Mouse (Mus musculus): ENCODE data around the gene Rgs6. TPM values are rescaled to one million over a fixed set of nuclear protein-coding genes. Genes with fewer than 3 reads are reported as not detected.

Rgs6 gene
- total RNA-seq, 2 experiments from 2014 or later = 0.61 to 0.75 TPM

DNA sequence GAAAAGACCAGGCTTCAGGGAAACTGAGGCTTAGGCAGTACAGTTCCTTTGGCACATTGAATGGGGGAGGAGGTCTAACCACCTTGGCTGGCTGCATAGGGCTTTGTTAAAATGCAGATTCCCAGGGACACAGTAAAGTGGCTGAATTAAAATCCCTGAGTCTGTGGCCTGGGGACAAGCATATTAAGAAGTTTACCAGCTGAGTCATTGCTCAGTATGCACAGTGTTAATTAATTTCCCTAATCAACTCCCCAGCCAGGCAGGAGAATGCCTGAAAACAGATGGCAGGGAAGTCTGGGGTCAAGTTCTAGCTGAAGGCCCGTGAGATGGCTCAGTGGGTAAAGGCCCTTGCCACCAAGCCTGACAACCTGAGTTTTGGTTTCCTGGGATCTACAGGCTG is 15.2 kb downstream of the Rgs6 start:
- intact Hi-C loops (cut with DNase I) = no loop called here
- no peak overlapping the region for H3K27ac ChIP-seq
- DNase-seq = no peak
- no peak overlapping the region for H3K4me3 ChIP-seq
- TF ChIP-seq CTCF (IDR thresholded peaks at IDR 0.05) = no peak

DNA sequence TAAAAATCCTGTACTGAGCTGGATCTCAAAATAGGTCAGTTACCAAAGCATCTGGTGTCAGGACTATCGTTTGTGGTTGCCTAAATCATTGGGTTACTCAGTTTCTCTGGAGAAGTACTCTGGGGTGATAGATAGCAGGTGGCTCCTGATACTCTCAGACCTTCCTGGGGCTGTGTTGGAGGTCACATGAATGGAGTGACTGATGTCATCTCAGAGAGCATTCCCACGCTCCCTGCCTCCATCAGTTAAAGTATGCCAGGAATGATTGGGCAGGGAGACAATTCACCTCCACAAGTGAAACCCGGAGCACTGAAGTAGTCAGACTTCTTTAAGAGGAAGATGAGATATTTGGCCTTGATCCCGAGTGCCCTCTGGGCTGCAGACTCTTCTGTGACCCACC is 15.9 kb downstream of the Rgs6 start:
- intact Hi-C loops (cut with DNase I) = no loop called here

DNA sequence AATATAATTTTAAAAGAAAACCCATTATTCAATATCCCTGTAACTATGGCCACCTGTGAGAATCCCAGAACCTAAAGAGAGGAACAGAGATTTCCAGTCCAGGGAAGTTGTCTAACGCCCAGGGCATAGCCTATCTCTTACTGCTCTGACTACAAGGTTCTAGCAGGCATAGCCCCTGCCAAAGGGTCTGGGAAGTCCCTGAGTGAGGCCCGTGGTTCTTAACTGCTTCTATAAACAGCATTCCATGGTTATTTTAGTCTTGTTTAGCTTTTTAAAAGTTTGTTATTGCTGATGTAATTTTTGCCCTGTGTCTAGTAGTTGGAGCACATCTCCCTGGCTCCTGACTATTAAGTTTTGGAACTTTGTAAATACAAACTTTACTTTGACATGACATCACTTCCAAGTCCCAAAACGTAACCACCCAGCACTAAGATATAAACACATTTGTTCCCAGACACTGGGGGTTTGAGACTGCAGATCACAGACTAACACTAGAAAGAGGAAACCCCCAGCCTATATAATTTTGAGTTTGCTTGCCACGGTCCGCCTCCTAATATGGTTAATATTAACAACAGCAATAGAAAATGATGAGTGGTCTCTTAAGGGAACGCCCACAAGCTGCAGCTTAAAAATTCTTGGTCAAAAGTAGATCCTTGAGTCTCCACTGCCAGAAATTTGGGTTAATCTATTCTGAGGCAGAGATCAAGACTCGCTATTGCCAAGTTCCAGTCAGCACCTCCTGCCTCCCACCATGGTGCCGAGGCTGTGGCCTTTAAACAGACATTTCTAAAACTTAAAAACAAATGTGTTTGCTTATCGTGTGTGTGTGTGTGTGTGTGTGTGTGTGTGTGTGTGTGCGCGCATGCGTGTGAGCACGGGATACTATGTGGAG is 24.9 kb downstream of the Rgs6 start:
- intact Hi-C loops (cut with DNase I) = no loop called here
- Histone ChIP-seq H3K27ac (0 out of 2 replicates have a peak overlapping the region, but pooled peaks have one; percentile 24), H3K4me3 (no peak overlapping the region)
- TF ChIP-seq CTCF (IDR thresholded peaks at IDR 0.05) = no peak
- DNase-seq = no peak

More for the DNA sequence above, 15.9 kb downstream of the Rgs6 start:
- DNase-seq = no peak
- Histone ChIP-seq H3K4me3 (no peak overlapping the region), H3K27ac (no peak overlapping the region)
- no peak for TF ChIP-seq CTCF (IDR thresholded peaks at IDR 0.05)

DNA sequence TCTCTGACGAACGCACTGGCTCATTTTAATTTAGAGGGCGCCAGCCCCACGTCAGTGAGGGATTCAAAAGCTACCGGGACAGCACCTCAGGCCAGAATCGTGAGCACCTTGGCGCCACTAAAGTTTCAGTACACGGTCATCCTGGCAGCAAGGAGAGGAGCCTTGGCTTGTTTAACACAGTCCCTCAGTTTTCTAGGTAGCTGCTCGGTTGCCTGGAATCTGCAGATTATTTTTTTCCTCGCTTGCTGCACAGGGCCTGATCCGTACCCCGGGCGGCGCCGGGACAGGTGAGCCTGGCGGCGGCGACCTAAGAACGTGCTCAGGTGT is 28.4 kb downstream of the Rgs6 start:
- peak overlapping the region; percentile 82 for H3K4me3 ChIP-seq
- DNase-seq = no peak
- no peak overlapping the region; the same call in 1 of the 2 replicates for H3K27ac ChIP-seq
- intact Hi-C loops (cut with DNase I) = no loop called here
- no peak for TF ChIP-seq CTCF (IDR thresholded peaks at IDR 0.05)

DNA sequence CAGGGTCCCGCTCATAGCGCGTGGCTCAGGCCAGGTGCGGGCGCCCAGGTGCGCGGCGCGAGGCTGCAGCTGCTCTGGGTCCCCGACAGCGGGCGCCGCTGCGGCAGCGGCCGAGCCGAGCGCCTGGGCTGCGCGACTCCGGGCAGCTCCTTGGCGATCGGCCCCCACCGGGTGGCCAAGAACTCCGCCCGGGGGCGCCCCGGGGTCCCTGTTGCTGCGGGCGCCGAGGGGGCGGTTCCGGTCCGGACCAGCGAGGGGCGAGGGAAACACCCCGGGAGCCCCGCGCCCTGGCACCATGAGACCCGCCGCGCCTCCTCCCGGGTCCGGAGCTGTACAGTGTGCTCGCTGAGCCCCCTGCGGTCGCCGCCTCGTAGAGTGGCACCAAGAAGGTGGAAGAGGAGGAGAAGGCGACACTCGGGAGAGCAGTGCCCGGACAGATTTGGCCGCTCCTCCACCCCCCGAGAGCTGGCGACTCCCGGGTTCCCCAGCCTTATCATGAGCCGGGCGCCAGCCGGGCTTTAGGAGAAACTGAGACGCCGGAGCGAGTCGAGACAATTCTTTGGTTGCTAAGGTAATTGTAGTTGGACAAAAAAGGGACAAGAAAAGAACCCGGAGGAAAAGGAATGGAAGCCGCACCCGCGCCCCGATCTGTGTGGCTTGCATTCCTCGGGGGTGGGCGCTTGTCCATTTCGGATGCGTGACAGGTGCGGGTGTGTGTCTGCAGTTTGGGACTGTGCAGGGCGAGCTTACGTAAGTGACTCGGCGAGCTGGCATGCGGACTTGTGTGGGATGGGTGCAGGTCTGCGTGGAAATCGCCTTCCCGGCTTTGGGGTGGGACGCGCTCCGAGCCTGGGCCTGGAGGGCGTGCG is 29.0 kb downstream of the Rgs6 start:
- Histone ChIP-seq H3K4me3 (peak overlapping the region; percentile 82), H3K27ac (peak overlapping the region; percentile 70)
- peak; percentile 53 for TF ChIP-seq CTCF (IDR thresholded peaks at IDR 0.05)
- peak; percentile 63 for DNase-seq
- intact Hi-C loops (cut with DNase I) = no loop called here

DNA sequence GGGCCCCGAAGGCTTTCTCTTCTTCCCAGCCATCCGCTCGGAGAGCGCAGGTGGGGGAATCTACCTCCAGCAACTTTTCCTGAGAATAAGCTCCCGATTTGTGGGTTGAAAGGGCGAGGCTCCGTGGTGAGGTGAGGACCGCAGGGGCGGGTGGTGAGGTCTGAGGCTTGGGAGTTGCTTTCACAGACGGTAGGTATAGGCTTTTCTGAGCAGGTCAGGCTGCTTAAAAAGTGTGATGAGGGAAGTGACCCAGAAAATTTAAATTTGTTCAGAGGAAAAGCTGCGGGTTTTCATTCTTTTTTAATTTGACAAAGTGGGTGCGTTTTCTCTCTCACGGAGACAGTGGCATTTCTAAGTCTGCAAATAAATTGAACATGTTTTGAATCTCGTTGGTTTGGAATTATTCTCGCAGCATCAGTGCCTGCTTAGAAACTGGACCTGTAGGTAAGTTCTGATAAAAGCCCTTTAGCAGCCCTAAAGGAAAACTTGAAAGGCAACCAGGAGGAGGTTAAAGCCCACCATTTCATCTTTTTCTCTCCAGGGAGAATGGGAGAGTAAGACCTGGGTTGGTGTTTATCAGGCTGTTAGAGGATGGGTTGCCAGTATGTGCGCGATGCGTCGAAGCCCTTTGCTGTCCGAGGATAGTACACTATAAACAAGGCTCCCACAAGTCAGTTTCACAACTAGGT is 29.7 kb downstream of the Rgs6 start:
- peak overlapping the region; percentile 82 for H3K4me3 ChIP-seq
- no peak overlapping the region for H3K27ac ChIP-seq
- DNase-seq = no peak
- TF ChIP-seq CTCF (IDR thresholded peaks at IDR 0.05) = no peak
- intact Hi-C loops (cut with DNase I) = no loop called here

DNA sequence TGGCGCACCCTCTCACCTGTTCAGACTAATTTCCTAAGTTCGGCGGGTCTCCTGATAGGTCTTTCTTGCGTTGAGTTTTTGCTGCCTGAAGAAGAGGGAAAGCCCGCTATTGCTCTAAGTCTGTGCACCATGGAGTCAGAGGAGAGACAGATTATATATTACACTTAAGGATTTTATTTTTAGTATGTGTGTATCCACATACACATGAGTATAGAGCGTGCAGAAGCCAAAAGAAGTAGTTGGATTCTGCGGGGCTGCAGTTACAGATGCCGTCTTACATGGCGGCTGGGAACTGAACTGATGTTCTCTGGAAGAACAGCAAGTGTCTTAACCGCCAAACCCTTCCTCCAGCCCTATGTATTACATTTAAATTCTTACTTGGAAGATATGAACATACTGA is 52.3 kb downstream of the Rgs6 start:
- Histone ChIP-seq H3K27ac (no peak overlapping the region), H3K4me3 (no peak overlapping the region)
- TF ChIP-seq CTCF (IDR thresholded peaks at IDR 0.05) = no peak
- intact Hi-C loops (cut with DNase I) = no loop called here
- DNase-seq = no peak

DNA sequence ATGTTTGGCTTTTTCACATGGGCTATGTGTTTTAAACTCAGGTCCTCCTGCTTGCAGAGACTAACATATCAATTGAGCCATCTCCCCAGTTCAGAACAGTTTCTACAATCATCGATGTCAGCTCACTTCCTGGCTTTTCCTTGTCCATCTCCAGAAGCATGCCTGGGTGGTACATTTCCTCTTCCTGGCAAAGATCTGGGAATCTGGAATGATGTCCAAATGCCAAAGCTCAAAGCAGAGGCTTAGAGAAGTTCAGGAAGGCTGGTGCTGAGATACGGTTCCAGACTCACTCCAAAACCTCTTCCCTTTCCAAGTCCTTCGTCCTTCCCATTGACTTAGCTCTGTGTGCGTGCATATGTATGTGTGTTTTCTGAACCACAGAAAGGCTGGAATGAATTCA is 59.8 kb downstream of the Rgs6 start:
- no peak overlapping the region for H3K27ac ChIP-seq
- no peak for DNase-seq
- intact Hi-C loops (cut with DNase I) = no loop called here
- no peak for TF ChIP-seq CTCF (IDR thresholded peaks at IDR 0.05)
- no peak overlapping the region for H3K4me3 ChIP-seq

DNA sequence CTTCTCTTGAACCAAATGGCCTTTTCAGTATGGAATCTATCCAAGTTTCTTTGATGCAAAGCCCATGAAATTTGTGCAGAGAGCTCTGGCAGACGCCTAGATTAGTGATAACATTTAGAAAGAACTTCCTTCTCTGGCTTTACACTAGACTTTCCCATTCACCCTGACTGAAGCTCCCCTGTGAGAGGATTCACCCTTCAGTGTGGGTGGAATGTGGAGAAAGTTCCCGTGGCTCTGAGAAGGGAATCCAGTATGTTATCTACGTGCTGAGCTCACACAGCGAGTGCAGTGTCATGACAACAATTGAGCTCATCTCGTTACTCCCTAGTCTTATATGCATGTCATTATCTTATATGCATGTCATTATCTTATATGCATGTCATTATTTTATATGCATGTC is 61.9 kb downstream of the Rgs6 start:
- Histone ChIP-seq H3K4me3 (no peak overlapping the region), H3K27ac (no peak overlapping the region)
- TF ChIP-seq CTCF (IDR thresholded peaks at IDR 0.05) = no peak
- DNase-seq = no peak
- intact Hi-C loops (cut with DNase I) = no loop called here

DNA sequence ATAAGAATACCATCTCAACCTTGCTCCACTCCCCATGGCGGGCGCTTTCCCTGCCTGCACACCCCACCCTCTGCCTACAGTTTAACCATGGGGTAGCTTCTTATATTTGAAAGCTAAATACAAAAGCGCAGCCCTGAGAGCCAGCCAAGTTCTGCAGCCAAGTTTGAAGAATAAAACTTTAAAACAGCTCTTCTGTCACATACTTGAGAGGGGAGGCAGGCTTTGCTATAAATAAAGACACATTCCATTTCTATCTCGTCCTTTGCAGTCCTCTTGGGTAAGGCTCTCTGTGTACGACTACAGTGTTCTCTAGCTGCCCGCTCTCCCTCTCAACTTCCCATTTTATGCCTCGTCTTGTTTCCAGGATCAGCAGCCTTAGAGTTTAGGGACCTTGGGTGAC is 76.5 kb downstream of the Rgs6 start:
- DNase-seq = no peak
- Histone ChIP-seq H3K27ac (no peak overlapping the region), H3K4me3 (no peak overlapping the region)
- TF ChIP-seq CTCF (IDR thresholded peaks at IDR 0.05) = no peak
- intact Hi-C loops (cut with DNase I) = no loop called here

DNA sequence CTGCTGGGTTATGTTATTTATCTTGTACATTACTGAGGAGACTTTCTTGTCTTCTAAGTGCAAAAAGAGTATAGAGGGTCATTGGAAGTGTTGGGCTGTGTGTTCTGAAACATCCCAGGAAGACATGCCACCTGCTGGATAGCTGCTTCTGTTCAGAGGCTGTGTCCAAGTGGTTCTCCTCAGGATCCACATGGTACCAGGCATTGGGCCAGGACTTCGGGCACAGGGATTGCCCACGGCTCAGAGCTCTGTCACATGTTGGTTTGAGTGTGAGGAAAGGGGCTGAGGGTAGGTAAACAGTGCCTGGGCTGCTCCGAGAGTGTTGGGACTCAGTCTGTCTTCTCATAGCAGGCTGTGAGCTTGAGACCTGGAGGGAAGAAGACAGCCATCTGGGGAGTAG is 79.3 kb downstream of the Rgs6 start:
- no peak for DNase-seq
- TF ChIP-seq CTCF (IDR thresholded peaks at IDR 0.05) = no peak
- Histone ChIP-seq H3K27ac (no peak overlapping the region), H3K4me3 (no peak overlapping the region)
- intact Hi-C loops (cut with DNase I) = no loop called here

DNA sequence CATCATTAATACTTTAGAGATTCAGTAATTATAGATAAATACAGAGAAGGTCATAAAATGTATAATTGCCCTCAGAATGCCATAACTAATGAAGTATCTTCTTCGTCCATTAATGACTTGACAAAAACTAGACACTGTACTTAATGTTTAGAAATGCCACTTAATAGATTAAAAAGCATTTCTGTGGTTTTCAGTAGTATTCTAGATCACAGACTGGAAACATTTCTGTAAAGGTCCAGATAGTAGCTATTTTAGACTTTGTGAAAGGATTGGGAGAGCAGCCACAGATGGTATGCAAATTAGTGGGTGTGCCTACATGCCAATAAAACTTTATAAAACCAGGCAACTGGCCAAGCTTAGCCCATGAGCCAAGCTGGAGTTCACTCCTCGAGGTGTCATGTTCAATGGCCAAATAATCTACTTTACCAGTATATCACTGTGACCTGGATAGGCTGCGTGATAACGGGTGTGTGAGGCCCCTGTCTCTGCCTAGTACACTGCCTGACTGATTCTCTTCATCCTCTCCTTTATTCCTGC is 82.2 kb downstream of the Rgs6 start:
- intact Hi-C loops (cut with DNase I) = no loop called here
- no peak for DNase-seq
- TF ChIP-seq CTCF (IDR thresholded peaks at IDR 0.05) = no peak

More for the DNA sequence above, 82.2 kb downstream of the Rgs6 start:
- H3K4me3 ChIP-seq = no peak overlapping the region
- no peak overlapping the region for H3K27ac ChIP-seq
